Mouse (Mus musculus): ENCODE data around the gene Hinfp.

DNA sequence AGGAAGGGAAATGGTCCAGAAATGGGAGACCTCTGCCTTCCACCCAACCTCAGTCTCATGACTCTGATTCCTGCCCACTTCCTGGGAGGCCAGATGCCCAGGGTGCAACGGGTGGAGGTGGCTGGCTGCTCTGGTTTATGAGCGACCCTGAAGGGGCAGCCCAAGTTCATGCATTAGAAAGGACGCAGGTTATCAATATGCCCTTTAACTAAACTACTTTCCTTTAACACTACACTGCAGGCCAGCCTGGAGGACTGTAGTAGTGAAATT lies 13.3 kb upstream of the Hinfp start:
- TF ChIP-seq POLR2A (IDR thresholded peaks at IDR 0.05; ENCODE audit: extremely low read depth, insufficient read depth, low read length) (no peak), CTCF (IDR thresholded peaks at IDR 0.05; ENCODE audit: extremely low read depth, insufficient read depth, low read length) (no peak)

Data from cortical plate, adult 2 months (tissue).